Mouse (Mus musculus) CH12F3 (cell line): ENCODE results near the gene Yipf1.

Experiments
- in situ Hi-C: fragments of 300-500 bp; cut with MboI; formaldehyde crosslinking; loops from 2 replicates; pipeline ENCODE4 v1.14.3; 2020; ENCODE audit warnings: low sequenced_read_pairs

The Yipf1 gene

DNA sequence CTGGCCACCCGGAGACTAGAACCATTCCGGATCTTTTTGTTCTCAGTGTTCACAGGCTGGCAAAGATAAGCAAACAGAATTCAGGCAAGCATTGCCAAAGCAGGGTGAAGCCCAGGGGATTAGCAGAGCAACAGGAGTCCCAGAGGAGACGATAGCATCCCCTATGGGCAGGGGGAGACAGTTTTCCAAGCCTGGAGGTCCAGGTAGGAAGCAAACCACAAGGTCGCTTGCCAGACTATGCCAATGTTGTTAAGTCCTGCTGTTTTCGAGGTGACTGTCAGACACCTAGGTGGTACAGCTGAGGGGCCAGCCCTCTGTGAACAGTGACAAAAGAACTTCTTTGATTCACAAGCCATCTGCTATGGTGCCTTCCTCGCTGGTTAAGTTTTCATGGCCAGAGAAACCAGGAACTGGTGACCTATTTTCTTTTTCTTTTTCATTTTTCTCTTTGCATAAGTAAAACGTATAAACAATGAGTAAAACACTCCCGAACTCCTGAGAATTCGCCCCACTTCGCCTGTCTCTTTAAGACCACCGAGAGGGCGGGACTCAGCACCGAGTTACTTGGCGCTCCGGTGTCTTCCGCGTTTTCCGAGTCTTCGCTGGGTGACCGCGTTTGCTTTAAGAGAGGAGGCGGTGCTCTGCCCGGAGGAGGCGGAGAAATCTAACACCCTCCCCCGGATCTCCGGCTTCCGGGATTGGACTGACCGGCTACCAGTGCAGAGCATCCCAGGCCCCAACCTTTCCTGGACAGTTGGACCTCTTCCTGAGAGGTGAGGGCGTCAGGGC lies at the start of gene Yipf1:
Yipf1 (plus strand) TSS at position 674 of the 789 bp plus-strand sequence.
- in situ Hi-C loops, result no loop called here

DNA sequence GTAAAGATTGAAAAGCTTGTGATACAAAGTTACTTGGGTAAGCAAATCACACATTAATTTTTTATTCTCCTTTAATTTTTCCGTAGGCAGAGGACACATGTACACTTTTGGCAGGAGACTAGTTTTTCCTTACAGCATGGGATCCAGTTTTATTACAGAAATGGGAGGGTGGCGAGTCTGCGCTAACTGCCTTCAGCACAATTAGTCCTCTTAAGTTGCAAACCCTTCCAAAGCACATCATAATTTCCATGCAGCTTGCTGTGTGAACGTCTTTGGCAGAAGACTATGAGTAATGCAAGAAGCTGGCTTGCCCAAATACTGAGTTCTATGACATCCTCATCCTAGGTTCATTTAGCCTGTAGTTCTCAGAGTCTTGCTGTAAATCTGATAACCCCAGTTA lies 40.5 kb upstream of the Yipf1 start:
- in situ Hi-C loops, result no loop called here

GRCm38 (mm10) chr4:107274511-107274910 lies 39.7 kb upstream of the Yipf1 start:
- in situ Hi-C loops, result no loop called here

GRCm38 (mm10) chr4:107278188-107278707 lies 35.9 kb upstream of the Yipf1 start:
- in situ Hi-C loops, result no loop called here

GRCm38 (mm10) chr4:107280843-107281475 lies 33.2 kb upstream of the Yipf1 start:
- in situ Hi-C loops, result no loop called here

DNA sequence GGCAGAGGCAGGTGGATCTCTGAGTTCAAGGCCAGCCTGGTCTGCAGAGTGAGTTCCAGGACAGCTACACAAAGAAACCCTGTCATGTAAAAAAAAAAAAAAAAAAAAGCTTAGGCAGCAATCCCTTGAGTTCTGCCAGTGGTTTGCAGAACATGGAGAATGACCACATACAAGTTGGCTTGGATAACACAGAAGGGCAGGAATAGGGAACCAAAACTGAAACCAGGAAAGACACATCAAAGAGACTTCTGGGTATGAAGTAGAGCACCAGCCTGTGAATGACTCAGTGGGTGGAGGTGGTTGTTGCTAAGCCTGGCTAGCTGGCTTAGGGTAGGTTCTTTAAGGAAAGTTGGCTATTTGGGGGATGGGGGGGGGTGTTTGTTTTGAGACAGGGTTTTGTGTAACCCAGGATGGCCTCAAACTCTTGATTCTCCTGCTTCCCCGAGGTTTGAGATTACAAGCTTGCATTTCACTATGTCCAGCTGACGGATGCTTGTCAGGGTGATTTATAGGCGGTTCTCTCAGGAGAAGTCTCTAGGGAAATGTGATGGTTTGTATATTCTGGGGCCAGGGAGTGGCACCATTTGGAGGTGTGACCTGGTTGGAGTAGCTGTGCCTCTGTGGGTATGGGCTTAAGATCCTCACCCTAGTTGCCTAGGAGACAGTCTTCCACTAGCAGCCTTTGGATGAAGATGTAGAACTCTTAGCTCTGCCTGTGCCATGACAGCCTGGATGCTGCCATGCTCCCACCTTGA lies 28.5 kb upstream of the Yipf1 start:
- in situ Hi-C loops, result no loop called here

- in situ Hi-C loops, result no loop called here
These were observed 27.8 kb upstream of the Yipf1 start for GRCm38 (mm10) chr4:107286386-107286785.

GRCm38 (mm10) chr4:107287517-107287916 lies 26.6 kb upstream of the Yipf1 start:
- in situ Hi-C loops, result no loop called here

GRCm38 (mm10) chr4:107291611-107292272 lies 22.4 kb upstream of the Yipf1 start:
- in situ Hi-C loops, result no loop called here

DNA sequence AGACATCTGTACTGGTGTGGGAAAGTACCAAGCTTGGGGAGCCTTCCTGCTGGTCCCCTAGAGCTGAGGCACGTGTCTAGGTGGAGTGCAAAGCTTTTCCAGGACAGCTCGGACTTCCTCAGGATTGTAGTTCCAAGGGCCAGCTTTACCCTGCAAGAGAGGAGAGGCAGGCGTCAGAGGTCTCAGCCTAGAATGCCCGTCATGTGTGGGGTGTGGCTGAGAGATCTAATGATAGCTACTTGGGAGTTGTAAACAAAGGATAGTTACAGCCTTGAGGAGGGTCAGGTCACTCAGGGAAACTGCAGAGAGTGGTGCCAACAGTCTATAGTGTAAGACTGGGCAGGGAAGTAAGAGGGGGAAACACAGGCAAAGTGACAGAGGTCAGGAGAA lies 21.9 kb upstream of the Yipf1 start:
- in situ Hi-C loops, result no loop called here

DNA sequence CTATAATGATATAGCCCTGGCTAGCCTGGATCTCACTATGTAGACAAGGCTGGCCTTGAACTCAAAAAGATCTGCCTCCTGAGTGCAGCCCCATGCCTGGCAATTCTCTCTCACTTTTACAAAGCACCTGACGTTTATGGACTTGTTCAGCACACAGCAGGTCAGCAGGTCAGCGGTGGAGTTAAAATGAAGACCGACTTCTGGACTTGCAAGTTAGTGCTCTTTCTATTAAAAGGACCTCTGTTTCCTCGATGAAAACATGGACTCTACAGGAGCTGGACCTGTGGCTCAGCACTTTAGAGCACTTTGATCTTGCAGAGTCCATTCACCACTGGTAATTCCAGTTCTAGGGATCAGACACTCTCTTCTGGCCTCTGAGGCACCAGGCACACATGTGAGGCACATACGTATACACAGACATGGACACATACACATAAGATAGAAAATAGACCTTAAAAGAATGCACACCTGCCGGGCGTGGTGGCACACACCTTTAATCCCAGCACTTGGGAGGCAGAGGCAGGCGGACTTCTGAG lies 16.0 kb upstream of the Yipf1 start:
- in situ Hi-C loops, result no loop called here

DNA sequence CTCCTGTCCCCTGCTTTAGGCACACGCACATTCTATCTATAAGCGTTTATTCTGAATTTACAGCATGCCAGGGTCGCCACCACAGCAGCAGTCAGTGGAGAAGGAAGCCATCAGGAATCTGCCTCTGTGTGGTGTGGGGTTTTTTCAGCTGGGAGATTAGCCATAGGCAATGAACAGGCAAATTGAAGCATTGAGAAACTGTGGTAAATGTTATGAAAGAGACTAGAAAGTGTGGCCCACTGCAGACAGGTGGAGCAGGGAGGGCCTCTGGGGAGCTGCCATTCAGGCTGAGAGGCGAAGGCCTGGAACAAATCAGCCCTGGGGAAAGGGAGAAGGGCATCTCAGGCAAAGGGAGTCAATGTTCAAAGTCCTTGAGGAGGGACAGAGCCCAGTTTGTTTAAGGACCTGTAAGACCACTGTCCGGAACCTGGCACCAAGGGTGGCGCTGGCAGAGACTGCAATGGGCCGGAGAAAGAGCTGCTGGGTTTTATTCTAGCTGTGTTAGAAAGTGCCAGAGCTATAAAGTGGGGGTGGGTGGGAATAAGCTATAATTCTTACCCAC lies 14.3 kb upstream of the Yipf1 start:
- in situ Hi-C loops, result no loop called here

GRCm38 (mm10) chr4:107300371-107300770 lies 13.8 kb upstream of the Yipf1 start:
- in situ Hi-C loops, result no loop called here

GRCm38 (mm10) chr4:107300902-107301555 lies 13.1 kb upstream of the Yipf1 start:
- in situ Hi-C loops, result no loop called here

DNA sequence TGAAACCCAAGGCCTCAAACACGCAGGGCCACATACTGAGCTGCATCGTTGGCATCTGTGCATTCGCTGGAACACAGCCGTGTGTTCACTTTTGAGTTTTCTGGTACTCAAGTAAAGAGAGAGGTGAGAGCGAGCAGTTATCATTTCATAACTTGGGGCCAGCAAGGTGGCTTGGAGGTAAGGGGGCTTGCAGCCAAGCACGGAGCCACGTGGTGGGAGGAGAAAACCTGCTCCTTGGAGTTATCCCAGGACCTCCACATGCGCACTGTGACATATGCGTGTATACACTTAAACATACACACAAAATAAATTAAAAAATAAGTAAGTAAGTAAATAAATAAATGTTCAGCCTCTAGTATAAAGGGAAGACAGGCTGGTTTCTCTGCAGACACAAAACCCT lies 11.9 kb upstream of the Yipf1 start:
- in situ Hi-C loops, result no loop called here

GRCm38 (mm10) chr4:107302832-107303231 lies 11.3 kb upstream of the Yipf1 start:
- in situ Hi-C loops, result no loop called here

DNA sequence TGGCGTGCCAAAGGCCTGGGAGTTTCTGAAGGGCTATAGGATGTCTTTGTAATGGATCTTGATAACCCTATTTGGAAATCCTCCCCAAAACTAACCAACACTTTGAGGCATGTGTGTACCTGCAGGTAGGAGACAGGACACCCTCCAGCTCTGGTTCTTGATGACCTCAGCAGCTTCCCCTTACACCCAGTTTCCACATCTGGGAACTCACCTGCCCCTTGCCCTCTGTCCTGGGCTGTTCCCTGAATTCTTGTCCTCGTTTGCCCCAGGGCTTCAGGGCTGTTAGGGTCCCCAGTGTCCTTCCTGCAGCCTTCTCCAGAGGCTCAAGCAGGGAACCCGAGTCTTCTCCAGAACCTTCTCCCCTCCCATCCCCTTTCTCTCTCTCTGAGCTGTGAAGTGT lies 10.6 kb upstream of the Yipf1 start:
- in situ Hi-C loops, result no loop called here

- in situ Hi-C loops, result no loop called here
These were observed 7.2 kb upstream of the Yipf1 start, which contains the start of gene Dio1 for GRCm38 (mm10) chr4:107306966-107307365. Gene Dio1, minus strand, starts transcription at chr4:107307169.

GRCm38 (mm10) chr4:107314479-107314805 lies 279 bp downstream of the Yipf1 start:
- in situ Hi-C loops, result no loop called here

DNA sequence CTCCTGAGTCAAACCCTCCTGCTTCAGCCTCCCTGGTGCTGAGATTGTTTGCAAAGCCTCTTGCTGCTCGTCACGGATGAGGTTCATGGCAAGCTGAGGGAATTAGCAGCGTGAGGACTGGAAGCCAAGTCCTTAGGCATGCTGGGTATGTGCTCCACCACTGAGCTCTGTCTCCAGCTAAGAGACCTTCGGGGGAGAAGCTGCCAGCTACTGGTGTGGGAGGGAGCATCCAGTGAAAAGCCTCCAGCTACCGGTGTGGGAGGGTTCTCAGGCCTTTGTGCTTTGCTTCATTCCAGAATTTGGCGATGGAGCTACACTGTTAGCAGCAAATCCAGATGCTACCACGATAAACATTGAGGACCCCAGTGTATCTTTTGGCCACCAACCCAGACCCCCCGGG lies 4.5 kb downstream of the Yipf1 start:
- in situ Hi-C loops, result no loop called here
